Mouse (Mus musculus) hindbrain, embryonic 15.5 days (tissue): ENCODE results near the gene Gm3020. TPM values are rescaled to one million over a fixed set of nuclear protein-coding genes. Genes with fewer than 3 reads are reported as not detected.
"Not testable (repeated sequence)": the region's sequence is repeated elsewhere in the genome, so short reads cannot be mapped to it uniquely, and the experiment has no call there.

Experiments
- ATAC-seq: fragments of 200-750 bp; cut with Nextera tagmentation; 2 replicates; pipeline ENCODE4 v1.8.0; 2017; ENCODE audit warnings: low read depth, moderate number of reproducible peaks, moderate TSS enrichment; ENCODE audit not compliant: low FRiP score
- H3K27ac ChIP-seq: fragments of 300-500 bp; sonication (generic); replicated peaks from 2 replicates; pipeline ENCODE4 v1.5.1; 2015; ENCODE audit warnings: mild to moderate bottlenecking, inconsistent platforms
- H3K27me3 ChIP-seq: fragments of 300-500 bp; sonication (generic); 2 replicates; pipeline ENCODE4 v1.6.1; 2015; ENCODE audit warnings: control low read depth, inconsistent platforms
- H3K36me3 ChIP-seq: fragments of 300-500 bp; sonication (generic); 2 replicates; pipeline ENCODE4 v1.6.1; 2015; ENCODE audit warnings: control low read depth, inconsistent platforms
- H3K4me1 ChIP-seq: fragments of 300-500 bp; sonication (generic); replicated peaks from 2 replicates; pipeline ENCODE4 v1.6.1; 2015; ENCODE audit warnings: control low read depth, inconsistent platforms
- H3K4me2 ChIP-seq: fragments of 300-500 bp; sonication (generic); 2 replicates; pipeline ENCODE4 v1.6.1; 2015; ENCODE audit warnings: moderate library complexity, mild to moderate bottlenecking, inconsistent platforms
- H3K4me3 ChIP-seq: fragments of 300-500 bp; sonication (generic); 2 replicates; pipeline ENCODE4 v1.5.1; 2015; ENCODE audit warnings: mild to moderate bottlenecking, inconsistent platforms
- H3K9ac ChIP-seq: fragments of 300-500 bp; sonication (generic); 2 replicates; pipeline ENCODE4 v1.6.1; 2015; ENCODE audit warnings: inconsistent platforms
- H3K9me3 ChIP-seq: fragments of 300-500 bp; sonication (generic); 2 replicates; pipeline ENCODE4 v1.6.1; 2016; ENCODE audit warnings: control low read depth, inconsistent platforms
- WGBS: fragments of 180-500 bp; shearing (Covaris S2); methylation state at CpG from one replicate; pipeline ENCODE4 v1.1.7; 2015; 5-methylcytosine and 5-hydroxymethylcytosine counted together
- polyA plus RNA-seq: library from polyadenylated mRNA; unstranded; fragments of >200 nt; fragmentation: Nextera tagmentation; extraction: Ambion mirVana; gene quantifications from 2 replicates; pipeline ENCODE4 v1.2.1, GENCODE M21; 2015

Gene Gm3020
- 18.6 and 19.7 TPM in 2 replicates for polyA plus RNA-seq

GRCm38 (mm10) chr14:3651730-3652129 is at the start of gene Gm3020:
TSS of gene Gm3020 (plus strand) at chr14:3652030.
- H3K9me3 ChIP-seq, H3K27ac ChIP-seq, H3K4me1 ChIP-seq, H3K36me3 ChIP-seq, H3K9ac ChIP-seq, H3K4me3 ChIP-seq, H3K4me2 ChIP-seq, H3K27me3 ChIP-seq, ATAC-seq: not testable (repeated sequence)
- no CpG with 5 or more reads among the region's 32 CpGs for WGBS

DNA sequence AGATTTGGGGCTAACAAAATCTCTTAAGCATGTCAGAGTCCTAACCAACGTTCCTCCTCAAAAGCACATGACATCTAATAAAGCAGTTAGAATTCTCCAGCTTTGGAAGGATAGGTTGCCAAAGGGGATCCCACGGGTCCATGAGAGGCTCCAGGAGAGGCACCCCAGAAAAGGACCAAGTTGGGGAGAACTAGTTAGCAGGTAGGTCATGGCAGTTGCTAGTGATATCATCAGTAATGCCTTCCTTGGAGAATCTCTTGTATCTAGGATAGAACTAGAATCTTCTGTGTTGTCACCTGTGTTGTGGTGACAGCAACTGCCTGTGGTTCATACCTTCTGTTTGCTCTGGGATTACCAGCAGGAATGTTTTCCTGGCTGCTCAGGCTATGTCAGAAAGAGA is 17.6 kb upstream of the Gm3020 start, which contains the start of gene Gm3012:
TSS of gene Gm3012 (plus strand) at position 301 of the 400 bp plus-strand sequence.
- H3K27me3 ChIP-seq, H3K4me3 ChIP-seq, ATAC-seq, H3K9ac ChIP-seq, H3K4me2 ChIP-seq, H3K9me3 ChIP-seq, H3K4me1 ChIP-seq, H3K36me3 ChIP-seq, H3K27ac ChIP-seq: not testable (repeated sequence)
- WGBS: no CpG with 5 or more reads among the region's 2 CpGs

GRCm38 (mm10) chr14:3688483-3688882 is 36.7 kb downstream of the Gm3020 start, which contains the start of gene Gm3043:
TSS of gene Gm3043 (plus strand) at chr14:3688783.
- H3K27ac ChIP-seq, H3K4me1 ChIP-seq, H3K27me3 ChIP-seq, H3K9me3 ChIP-seq, H3K4me3 ChIP-seq, H3K9ac ChIP-seq, ATAC-seq, H3K36me3 ChIP-seq, H3K4me2 ChIP-seq: not testable (repeated sequence)
- WGBS: no CpG with 5 or more reads among the region's 3 CpGs

Other genes with a start within 250 kb of the Gm3020 start
- 18.6 and 19.7 TPM in 2 replicates for gene Gm10409, start 239.4 kb upstream of the Gm3020 start, polyA plus RNA-seq
- gene Gm3005, start 223.9 kb upstream of the Gm3020 start, polyA plus RNA-seq: 7.2 and 8.0 TPM in 2 replicates
- gene Gm10408, start 202.7 kb upstream of the Gm3020 start, polyA plus RNA-seq: not detected in 2 replicates
- gene Gm3012, start 17.5 kb upstream of the Gm3020 start, polyA plus RNA-seq: not detected in 2 replicates
- not detected in 2 replicates for gene Gm3043, start 36.8 kb downstream of the Gm3020 start, polyA plus RNA-seq
- 4.2 and 4.6 TPM in 2 replicates for gene Gm3002, start 158.0 kb downstream of the Gm3020 start, polyA plus RNA-seq
- gene Gm3033, start 194.2 kb downstream of the Gm3020 start, polyA plus RNA-seq: 0.93 TPM in 1 of 2 replicates, not detected in the other
- gene Gm2916, start 232.1 kb downstream of the Gm3020 start, polyA plus RNA-seq: 0.21 TPM in 1 of 2 replicates, not detected in the other